Mouse (Mus musculus) liver, postnatal 0 days (tissue): ENCODE data around the gene Phyh.

ENCODE experiments used
- CTCF ChIP-seq: sonication (generic); IDR thresholded peaks from 2 replicates; pipeline ENCODE4 v1.5.1; 2016; ENCODE audit warnings: antibody characterized with exemption, low read depth
- EP300 ChIP-seq: IDR thresholded peaks from 2 replicates; pipeline ENCODE4 v1.6.1; 2016; ENCODE audit warnings: antibody characterized with exemption, low read depth, mild to moderate bottlenecking

DNA sequence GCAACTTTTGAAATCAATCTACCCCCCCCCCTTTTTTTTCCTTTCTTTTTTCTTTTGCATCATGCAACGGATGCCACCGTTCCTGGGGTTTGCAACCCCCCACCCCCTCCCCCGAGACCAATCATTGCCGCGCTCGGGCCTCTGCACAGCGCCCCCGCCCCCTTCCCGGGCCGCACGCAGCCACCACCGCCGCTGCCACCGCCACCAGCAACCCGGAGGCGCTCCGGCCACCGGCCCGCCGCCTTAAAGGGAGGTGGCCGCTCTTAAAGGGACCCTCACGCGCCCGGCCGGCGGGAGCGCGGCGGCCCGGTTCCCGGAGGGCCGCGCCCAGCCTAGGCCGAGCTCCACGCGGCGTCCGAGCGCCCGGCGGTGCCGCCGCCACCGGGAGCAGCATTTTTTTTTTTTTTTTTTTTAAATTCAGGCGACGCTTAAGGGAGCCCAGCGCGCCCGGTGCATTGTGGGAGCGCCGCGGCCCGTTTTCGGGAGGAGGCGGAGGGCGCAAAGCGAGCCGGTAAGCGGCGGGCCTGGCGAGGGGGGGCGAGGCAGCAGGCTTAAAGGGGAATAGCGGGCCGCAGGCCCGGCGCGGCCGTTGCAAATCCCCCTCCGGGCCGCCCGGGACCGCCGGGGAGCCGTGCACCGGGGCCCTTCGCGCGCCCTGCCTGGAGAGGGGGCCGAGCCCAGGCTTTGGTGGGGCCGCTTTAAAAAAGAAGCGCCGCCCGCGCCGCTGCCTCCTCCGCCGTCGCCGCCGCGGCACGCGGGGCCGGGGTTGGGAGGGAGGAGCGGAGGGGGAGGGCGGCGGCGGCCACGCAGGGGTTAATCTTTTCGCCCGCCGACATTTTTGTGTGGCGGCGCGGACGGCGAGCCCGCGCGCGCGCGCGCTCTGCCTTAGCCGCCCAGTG, 37.2 kb upstream of the Phyh start, which contains the start of gene Sephs1:
- no peak for TF ChIP-seq CTCF
- TF ChIP-seq EP300: no peak
